In genomic region chr15:31602426-31602825, GRCm38 (mm10) we compare ENCODE assay signal across 7 mouse cellular contexts. TPM values are rescaled to one million over a fixed set of nuclear protein-coding genes. Genes with fewer than 3 reads are reported as not detected.
DNase-seq lines count a peak whose midpoint lies in the region; ATAC-seq lines count a peak whose summit lies in the region.

No protein-coding gene starts in this region.

- peaks cover 9% of the 10 kb centered on the region for H3K36me3 ChIP-seq in forebrain, embryonic 14.5 days (ENCODE audit: control insufficient read depth, insufficient read depth, low read length)
- no peaks in the 10 kb centered on the region for H3K36me3 ChIP-seq in hindbrain, embryonic 16.5 days (ENCODE audit: control insufficient read depth, insufficient read depth, low read length)
- H3K36me3 ChIP-seq in midbrain, embryonic 10.5 days = peaks cover 11% of the 10 kb centered on the region

- intact Hi-C loops in left cerebral cortex, postnatal 25 days (cut with DNase I) = no loop called here

- H3K9ac ChIP-seq in forebrain, embryonic 14.5 days (ENCODE audit: low read length) = peak overlapping the region; percentile 96
- peak overlapping the region; percentile 96 for H3K9ac ChIP-seq in hindbrain, embryonic 16.5 days (ENCODE audit: low read depth, low read length)

- H3K4me3 ChIP-seq in forebrain, embryonic 14.5 days (ENCODE audit: low read depth, low read length) = peak overlapping the region; percentile 92
- H3K4me3 ChIP-seq in hindbrain, embryonic 16.5 days (ENCODE audit: low read length) = peak overlapping the region; percentile 58
- peak overlapping the region; percentile 83 for H3K4me3 ChIP-seq in midbrain, embryonic 10.5 days

- DNase-seq in Muller cell, postnatal 12 days (ENCODE audit: inconsistent ontology term) = peak; percentile 62
- peak; percentile 66 for DNase-seq in c-Kit-positive CD71-positive TER-119-positive erythroid progenitor cells, embryonic 14.5 days (ENCODE audit: low spot score)
- DNase-seq in forebrain, embryonic 14.5 days (ENCODE audit: low spot score) = peak; percentile 87
- peak; percentile 58 to 76 for DNase-seq in left cerebral cortex, postnatal 25 days (ENCODE audit: low spot score in 2 of 2)
- DNase-seq in midbrain, embryonic 10.5 days (ENCODE audit: low spot score) = peak; percentile 56
- peak; percentile 20 to 46 for DNase-seq in spleen, postnatal 14 days (ENCODE audit: low spot score in 2 of 2)

- H3K9me3 ChIP-seq in forebrain, embryonic 14.5 days (replicated peaks; ENCODE audit: control insufficient read depth, low read length) = no peaks in the 10 kb centered on the region
- H3K9me3 ChIP-seq in hindbrain, embryonic 16.5 days (ENCODE audit: control insufficient read depth, low read length) = no peaks in the 10 kb centered on the region
- H3K9me3 ChIP-seq in midbrain, embryonic 10.5 days (replicated peaks) = no peaks in the 10 kb centered on the region

- ATAC-seq in forebrain, embryonic 14.5 days = peak; percentile 70
- peak; percentile 81 for ATAC-seq in hindbrain, embryonic 16.5 days

- H3K27ac ChIP-seq in forebrain, embryonic 14.5 days (ENCODE audit: low read depth, low read length) = peak overlapping the region; percentile 94
- peak overlapping the region; percentile 96 for H3K27ac ChIP-seq in hindbrain, embryonic 16.5 days (ENCODE audit: low read depth, low read length)
- H3K27ac ChIP-seq in midbrain, embryonic 10.5 days (replicated peaks) = peak overlapping the region; percentile 97

- no peaks in the 10 kb centered on the region for H3K27me3 ChIP-seq in forebrain, embryonic 14.5 days (replicated peaks; ENCODE audit: control insufficient read depth, insufficient read depth, low read length)
- H3K27me3 ChIP-seq in hindbrain, embryonic 16.5 days (replicated peaks; ENCODE audit: control insufficient read depth, insufficient read depth, low read length) = no peaks in the 10 kb centered on the region
- no peaks in the 10 kb centered on the region for H3K27me3 ChIP-seq in midbrain, embryonic 10.5 days (ENCODE audit: low read depth, poor library complexity, severe bottlenecking)

- H3K4me2 ChIP-seq in forebrain, embryonic 14.5 days (ENCODE audit: low read length) = peak overlapping the region; percentile 52
- peak overlapping the region; percentile 63 for H3K4me2 ChIP-seq in hindbrain, embryonic 16.5 days (ENCODE audit: low read length)

- H3K4me1 ChIP-seq in forebrain, embryonic 14.5 days (ENCODE audit: control insufficient read depth, insufficient read depth, low read length) = peaks cover 27% of the 10 kb centered on the region
- H3K4me1 ChIP-seq in hindbrain, embryonic 16.5 days (ENCODE audit: control insufficient read depth, insufficient read depth, low read depth, low read length) = peaks cover 21% of the 10 kb centered on the region
- peaks cover 28% of the 10 kb centered on the region for H3K4me1 ChIP-seq in midbrain, embryonic 10.5 days

- 4% methylated on average over 15 of the region's 15 CpGs for WGBS in forebrain, embryonic 14.5 days
- WGBS in hindbrain, embryonic 16.5 days = 3% methylated on average over 15 of the region's 15 CpGs
- WGBS in midbrain, embryonic 10.5 days = 16% methylated on average over 15 of the region's 15 CpGs

RNA-seq across cellular contexts. Expression of gene Fam173b, which starts 0.8 kb away (rescaled TPM):
- polyA plus RNA-seq in forebrain, embryonic 14.5 days (2014; fragmentation: Nextera tagmentation; extraction: Ambion mirVana) = 11.5 and 13.3 TPM in 2 replicates
- polyA plus RNA-seq in hindbrain, embryonic 16.5 days (2015; fragmentation: Nextera tagmentation; extraction: Ambion mirVana) = 11.0 TPM in 2 replicates
- total RNA-seq in left cerebral cortex, postnatal 25 days (2021) = 10 to 100 TPM; 11.4 to 11.8 TPM
- 14.7 and 18.0 TPM in 2 replicates for polyA plus RNA-seq in midbrain, embryonic 10.5 days (2016; fragmentation: Nextera tagmentation; extraction: Ambion mirVana)

RNA-seq across cellular contexts. Expression of gene Cct5, which starts 0.8 kb away (rescaled TPM):
- 646 and 673 TPM in 2 replicates for polyA plus RNA-seq in forebrain, embryonic 14.5 days (2014; fragmentation: Nextera tagmentation; extraction: Ambion mirVana)
- polyA plus RNA-seq in hindbrain, embryonic 16.5 days (2015; fragmentation: Nextera tagmentation; extraction: Ambion mirVana) = 484 and 486 TPM in 2 replicates
- total RNA-seq in left cerebral cortex, postnatal 25 days (2021) = 100 to 1,000 TPM; 183 to 197 TPM
- polyA plus RNA-seq in midbrain, embryonic 10.5 days (2016; fragmentation: Nextera tagmentation; extraction: Ambion mirVana) = 728 and 772 TPM in 2 replicates

RNA-seq across cellular contexts. Expression of gene Cmbl, which starts 37.2 kb away (rescaled TPM):
- polyA plus RNA-seq in forebrain, embryonic 14.5 days (2014; fragmentation: Nextera tagmentation; extraction: Ambion mirVana) = 6.5 and 9.8 TPM in 2 replicates
- polyA plus RNA-seq in hindbrain, embryonic 16.5 days (2015; fragmentation: Nextera tagmentation; extraction: Ambion mirVana) = 16.0 and 17.1 TPM in 2 replicates
- total RNA-seq in left cerebral cortex, postnatal 25 days (2021) = 10 to 100 TPM; 14.5 to 16.3 TPM
- polyA plus RNA-seq in midbrain, embryonic 10.5 days (2016; fragmentation: Nextera tagmentation; extraction: Ambion mirVana) = 1.3 and 1.6 TPM in 2 replicates

Comparison
In these comparisons a context has a peak if more than half of its experiments do, and no peak if none do; other contexts are left out.
1. Peak in every context shown above with its lines: DNase-seq, ATAC-seq, H3K4me3 ChIP-seq and H3K27ac ChIP-seq.
2. DNase-seq: peak in every context shown above with its lines; median percentile 87 in forebrain, embryonic 14.5 days; 67 in left cerebral cortex, postnatal 25 days; 66 in c-Kit-positive CD71-positive TER-119-positive erythroid progenitor cells, embryonic 14.5 days; 62 in Muller cell, postnatal 12 days; 56 in midbrain, embryonic 10.5 days; 33 in spleen, postnatal 14 days.